Mouse (Mus musculus) bone marrow macrophage, adult 2 months (primary cell): ENCODE data around the gene Chrm1.

Experiments
- CTCF ChIP-seq: IDR thresholded peaks from 2 replicates; pipeline ENCODE4 v1.5.1; 2012; ENCODE audit warnings: low read depth, mild to moderate bottlenecking, low read length, moderate library complexity
- POLR2A ChIP-seq: IDR thresholded peaks from 2 replicates; pipeline ENCODE4 v1.6.1; 2012; ENCODE audit warnings: mild to moderate bottlenecking, low read depth, low read length, borderline replicate concordance

GRCm38 (mm10) chr19:8711506-8711905 lies 47.9 kb downstream of the Chrm1 start:
- TF ChIP-seq POLR2A (no peak), CTCF (no peak)
